Mouse (Mus musculus) ovary, postnatal 14 days (tissue): ENCODE data around the gene Abcc9.
A peak's percentile ranks its signal among the peaks of the same experiment; 100 is the strongest.
"Not testable (repeated sequence)": the region's sequence is repeated elsewhere in the genome, so short reads cannot be mapped to it uniquely, and the experiment has no call there.

Experiments used
- DNase-seq: peaks from one replicate; pipeline ENCODE4 v3.0.0; 2022; ENCODE audit warnings: low spot score

The Abcc9 gene

GRCm38 (mm10) chr6:142703441-142703930 lies 1.4 kb upstream of the Abcc9 start:
- no peak for DNase-seq

DNA sequence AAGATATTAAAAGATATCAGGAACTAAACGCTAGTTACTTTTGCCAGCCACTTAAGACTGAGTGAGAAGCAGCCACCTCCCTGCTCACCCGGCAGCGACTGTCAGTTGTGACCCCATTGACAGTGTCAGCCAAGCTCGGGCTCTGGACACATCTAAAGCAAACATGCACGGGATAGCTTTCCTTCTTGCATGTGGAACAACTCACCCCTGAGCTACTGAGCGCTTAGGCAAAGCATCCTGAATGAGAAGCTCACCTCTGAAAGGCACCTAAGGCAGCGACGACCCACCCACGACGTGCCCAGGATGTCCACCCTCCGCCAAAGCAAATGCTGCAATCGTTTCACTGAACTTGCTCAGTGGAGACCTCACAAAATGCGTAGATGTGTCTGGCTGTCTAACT lies 954 bp downstream of the Abcc9 start:
- DNase-seq = no peak

DNA sequence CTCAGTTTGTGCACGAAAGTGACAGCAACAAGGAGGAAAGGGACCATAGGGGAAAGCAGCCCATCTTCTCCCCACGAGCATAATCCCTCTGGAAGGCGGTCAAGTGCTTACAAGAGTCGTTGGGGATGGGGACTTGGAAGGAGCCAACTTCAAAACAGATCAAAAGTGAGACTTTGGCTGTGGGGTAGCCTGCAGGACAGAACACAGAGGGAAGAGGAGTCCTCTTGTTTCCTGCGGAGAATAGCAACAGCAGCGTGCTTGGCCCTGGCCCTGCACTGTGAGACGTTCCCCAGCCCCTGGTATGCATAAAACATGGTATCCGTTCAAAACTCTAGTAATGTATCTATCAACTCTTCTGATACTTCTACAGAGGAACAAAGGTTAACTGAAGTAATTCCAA lies 1.4 kb downstream of the Abcc9 start:
- no peak for DNase-seq

GRCm38 (mm10) chr6:142692085-142692484 lies 10.0 kb downstream of the Abcc9 start:
- DNase-seq = no peak

- no peak for DNase-seq
Observed at GRCm38 (mm10) chr6:142689673-142690072, 12.4 kb downstream of the Abcc9 start.

DNA sequence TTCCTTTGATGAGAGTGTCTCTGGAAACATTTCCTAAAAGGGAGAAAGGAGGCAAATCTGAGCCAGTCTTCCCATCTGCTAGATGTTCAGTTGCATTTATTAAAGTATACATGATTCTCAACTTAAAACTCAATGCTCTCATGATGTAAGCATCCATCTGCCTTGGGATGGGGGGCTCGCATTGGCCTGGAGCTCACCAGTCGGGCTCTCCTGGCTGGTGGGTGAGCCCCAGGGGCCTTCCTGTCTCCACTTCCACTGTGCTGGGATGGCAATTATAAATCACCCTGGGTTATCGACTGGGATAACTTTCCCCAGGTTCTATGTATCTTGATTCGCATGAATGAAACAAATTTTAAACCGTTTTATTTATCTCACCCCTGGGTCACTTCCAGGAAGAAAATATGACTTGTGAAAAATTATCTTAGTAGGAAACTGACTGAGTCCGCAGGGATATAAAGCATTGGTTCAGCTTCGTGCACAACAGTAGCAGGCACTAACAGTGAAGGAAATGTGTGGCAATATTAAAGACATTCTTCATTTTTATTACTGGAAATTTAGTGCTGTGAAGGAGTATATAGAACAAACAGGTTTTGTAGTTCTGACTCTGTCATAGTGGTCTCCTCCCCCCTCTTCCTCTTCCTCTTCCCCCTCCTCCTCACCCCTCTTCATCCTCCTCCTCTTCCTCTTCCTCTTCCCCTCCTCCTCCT lies 19.0 kb downstream of the Abcc9 start:
- DNase-seq = no peak

GRCm38 (mm10) chr6:142670021-142670420 lies 32.1 kb downstream of the Abcc9 start:
- no peak for DNase-seq

DNA sequence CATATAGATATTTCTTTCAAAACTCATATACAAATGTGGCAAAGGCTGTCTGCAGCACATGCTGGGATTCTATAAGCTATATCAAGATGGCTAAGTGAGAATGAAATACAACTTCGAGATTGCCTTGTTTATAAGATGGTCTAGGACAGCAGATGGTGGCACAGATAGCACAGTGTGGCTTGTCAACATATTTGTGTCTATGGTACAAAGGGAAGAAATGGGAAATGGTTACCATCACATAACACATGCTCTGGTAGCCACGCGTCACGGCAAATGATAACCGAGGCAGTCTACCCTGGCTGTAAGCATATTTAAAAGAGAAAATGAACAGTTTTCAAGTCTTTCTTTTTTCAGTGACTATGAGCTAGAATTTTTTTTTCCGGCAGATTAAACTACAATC lies 32.8 kb downstream of the Abcc9 start:
- no peak for DNase-seq

- no peak for DNase-seq
Observed at GRCm38 (mm10) chr6:142668831-142669230, 33.3 kb downstream of the Abcc9 start.

- no peak for DNase-seq
Observed at GRCm38 (mm10) chr6:142668419-142668766, 33.7 kb downstream of the Abcc9 start.

- peak; percentile 14 for DNase-seq
Observed at GRCm38 (mm10) chr6:142667701-142668418, 34.3 kb downstream of the Abcc9 start.

DNA sequence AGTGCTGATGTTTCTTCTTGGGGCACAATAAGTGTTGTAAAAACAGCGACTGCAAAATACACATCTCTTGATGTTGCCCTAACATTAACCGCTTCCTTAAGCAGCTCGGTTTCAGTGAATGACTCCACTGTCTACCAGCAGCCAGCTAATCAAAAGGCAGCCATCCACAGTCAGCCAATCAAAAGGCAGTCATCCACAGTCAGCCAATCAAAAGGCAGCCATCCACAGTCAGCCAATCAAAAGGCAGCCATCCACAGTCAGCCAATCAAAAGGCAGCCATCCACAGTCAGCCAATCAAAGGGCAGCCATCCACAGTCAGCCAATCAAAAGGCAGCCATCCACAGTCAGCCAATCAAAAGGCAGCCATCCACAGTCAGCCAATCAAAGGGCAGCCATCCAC lies 40.1 kb downstream of the Abcc9 start:
- not testable (repeated sequence) for DNase-seq

DNA sequence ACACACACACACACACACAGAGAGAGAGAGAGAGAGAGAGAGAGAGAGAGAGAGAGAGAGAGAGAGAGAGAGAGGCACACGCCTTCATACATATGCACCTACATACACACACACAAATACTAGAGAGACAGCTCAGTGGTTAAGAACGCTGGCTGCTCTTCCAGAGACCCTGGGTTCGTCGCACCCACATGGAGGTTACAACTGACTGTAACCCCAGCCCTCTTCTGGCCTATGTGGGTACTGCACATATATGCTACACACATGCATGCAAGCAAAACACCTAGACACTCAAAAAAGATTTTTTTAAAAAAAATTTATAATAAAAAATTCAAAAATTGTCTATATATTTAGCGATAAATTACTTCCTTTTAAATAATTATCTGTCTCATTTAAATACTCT lies 43.1 kb downstream of the Abcc9 start:
- DNase-seq = no peak

GRCm38 (mm10) chr6:142654561-142654960 lies 47.6 kb downstream of the Abcc9 start:
- no peak for DNase-seq

DNA sequence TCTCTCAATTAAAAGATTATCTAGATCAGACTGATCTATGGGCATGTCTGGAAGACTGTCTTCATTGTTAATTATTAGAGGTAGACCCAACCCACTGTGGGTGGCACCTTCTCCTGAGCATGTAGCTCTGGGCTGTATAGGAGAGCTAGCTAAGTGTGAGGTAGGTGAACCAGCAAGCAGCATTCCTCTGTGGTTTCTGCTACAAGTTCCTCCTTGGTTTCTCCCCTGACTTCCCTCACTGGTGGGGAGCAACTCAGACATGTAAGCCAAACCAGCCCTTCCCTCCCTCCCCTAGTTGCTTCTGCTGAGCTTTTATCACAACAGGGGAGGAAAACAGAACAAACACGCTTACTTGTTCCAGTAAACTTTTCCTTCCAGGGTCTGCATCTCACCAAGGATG lies 49.9 kb downstream of the Abcc9 start:
- no peak for DNase-seq

GRCm38 (mm10) chr6:142649331-142649730 lies 52.8 kb downstream of the Abcc9 start:
- DNase-seq = no peak

DNA sequence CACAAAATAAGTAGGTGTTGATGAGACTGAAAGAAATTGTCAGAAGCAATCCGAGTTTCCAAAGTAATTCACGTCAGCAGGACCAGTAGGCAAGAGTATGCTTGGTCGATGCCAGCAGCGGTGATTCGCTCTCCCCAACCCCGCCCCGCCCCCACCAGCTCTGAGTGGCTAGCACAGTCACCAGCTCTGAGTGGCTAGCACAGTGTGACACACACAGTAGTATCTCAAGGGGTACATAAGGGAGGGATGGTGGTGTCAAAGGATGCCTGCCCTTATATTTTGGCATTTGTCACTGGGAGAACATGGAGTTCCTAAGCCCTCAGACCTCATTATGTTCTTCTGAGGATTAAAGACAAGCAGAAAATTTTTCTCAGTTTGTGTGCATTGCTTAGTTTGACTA lies 56.6 kb downstream of the Abcc9 start:
- DNase-seq = no peak

DNA sequence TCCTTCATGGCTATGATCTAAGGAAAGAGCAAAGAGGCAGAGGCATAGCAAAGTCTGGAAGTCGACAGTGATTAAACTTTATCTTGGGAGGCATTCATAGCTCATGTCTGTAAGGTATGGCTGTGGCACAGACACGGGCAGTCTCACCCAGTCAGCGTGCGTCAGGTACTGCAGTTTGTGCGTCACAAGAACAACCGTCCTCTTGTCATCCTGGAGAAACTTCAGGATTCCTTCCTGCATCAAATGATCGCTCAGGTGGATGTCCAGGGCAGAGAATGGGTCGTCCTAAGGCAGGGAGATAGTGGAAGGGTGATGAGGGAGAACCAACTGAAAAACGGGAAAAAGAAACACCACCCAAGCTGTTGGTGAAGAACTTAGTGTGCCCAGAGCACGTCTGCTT lies 62.8 kb downstream of the Abcc9 start:
- DNase-seq = no peak

DNA sequence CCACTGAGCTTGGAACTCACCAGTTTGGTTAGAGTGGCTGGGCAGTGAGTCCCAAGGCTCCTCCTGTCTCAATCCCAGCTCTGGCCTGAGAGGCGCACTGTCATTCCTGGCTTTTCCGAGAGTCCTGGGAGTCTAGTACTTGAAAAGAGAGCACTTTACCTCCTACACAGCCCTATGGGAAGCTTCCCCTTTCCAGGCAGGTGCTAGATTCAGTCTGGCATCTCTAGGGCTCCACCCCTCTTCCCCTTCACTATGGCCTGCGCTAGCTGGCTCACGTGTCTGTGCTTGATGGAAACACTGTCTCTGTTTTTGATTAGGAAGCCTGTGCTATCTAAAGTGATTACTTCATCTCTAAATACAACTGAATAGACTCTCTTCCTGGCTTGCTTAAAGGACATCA lies 66.5 kb downstream of the Abcc9 start:
- no peak for DNase-seq

GRCm38 (mm10) chr6:142635185-142635583 lies 66.9 kb downstream of the Abcc9 start:
- DNase-seq = no peak

GRCm38 (mm10) chr6:142634530-142635184 lies 67.5 kb downstream of the Abcc9 start:
- no peak for DNase-seq

- DNase-seq = no peak
Observed at GRCm38 (mm10) chr6:142623351-142623750, 78.8 kb downstream of the Abcc9 start.

DNA sequence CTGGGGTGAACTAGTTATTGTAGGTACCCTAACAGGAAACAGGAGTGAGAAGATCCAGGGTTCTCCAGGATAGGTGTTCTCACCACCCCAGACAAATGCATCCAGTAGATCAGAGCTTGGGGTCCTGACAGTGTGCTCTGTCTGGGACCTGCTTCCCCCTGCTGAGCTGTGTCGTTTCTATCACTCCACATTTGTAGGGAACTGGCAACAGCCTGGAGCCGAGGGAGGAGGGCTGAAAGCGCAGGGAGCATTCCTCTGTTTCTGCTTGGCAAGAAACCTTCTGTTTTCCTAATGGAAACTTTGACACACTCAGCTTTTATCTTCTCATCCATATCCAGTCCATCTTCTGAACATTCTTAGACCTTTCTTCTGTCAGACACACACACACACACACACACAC lies 85.5 kb downstream of the Abcc9 start:
- DNase-seq = no peak
